Mouse (Mus musculus): ENCODE measurements at regions not wholly inside any gene's neighbourhood (a gene's known extent, or its start where the extent isn't known, plus 50 kb on each side); places are given as distances from the start of the nearest gene placed in this dataset.

DNA sequence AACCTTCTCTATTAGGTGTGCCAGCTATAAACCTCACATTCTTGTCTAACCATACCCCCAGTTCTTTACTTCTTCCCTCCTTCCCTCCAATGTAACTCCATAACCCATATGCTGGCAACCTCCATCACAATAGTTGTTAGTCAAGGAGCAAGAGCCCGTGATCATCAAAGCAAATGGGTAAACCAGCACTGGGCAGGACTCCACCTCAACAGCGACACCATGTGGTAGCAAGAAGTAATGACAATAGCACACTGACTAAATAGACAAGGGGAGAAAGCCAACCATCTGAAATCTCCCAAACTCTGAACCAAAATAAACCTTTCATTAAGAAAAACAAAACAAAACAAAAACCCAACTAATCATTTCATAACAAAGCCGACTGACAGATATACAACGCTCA lies 297.8 kb downstream of the Psat1 start:
- DNase-seq (ENCODE audit: low spot score in 2 of 2) = peak in 1 of 2 experiments; percentile 19

DNA sequence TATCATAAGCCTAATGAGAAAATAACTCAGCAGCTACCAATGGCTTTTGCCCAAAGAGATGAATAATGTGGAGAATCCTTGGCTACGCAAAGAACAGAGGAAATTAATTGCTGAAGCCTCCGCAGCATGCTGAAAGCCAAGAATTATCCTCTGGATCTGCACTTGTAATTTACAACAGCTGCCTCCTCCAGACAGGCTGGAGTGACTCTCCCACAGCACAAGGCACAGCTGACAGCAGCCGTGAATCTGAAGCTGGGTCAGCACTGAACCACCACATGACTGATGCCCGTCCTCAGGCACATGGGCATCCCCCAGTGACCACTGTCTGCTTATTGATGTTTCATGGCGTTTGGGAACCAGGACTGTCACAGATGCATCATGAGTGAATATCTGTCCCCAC lies 299.8 kb downstream of the Psat1 start:
- no peak for DNase-seq (ENCODE audit: low spot score in 2 of 2)

DNA sequence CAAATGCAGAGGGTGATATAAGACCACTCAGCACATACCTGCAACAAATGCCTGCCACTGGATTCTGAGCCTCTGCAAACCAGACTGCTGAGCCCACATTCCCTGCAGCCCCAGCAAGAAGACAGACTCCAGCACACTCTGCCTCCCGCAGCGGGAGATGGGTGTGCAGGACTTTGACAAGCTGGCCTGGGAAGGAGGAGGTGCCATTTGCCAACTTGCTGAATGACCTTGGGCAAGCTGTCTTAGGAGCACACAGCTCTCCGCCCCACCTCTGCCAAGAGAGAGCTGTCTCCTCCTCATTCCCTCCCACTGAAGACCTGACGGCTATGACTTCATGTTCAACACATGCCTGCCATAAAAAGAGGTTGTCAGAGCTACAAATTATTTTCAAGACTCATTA lies 302.4 kb downstream of the Psat1 start:
- no peak for DNase-seq (ENCODE audit: low spot score in 2 of 2)

DNA sequence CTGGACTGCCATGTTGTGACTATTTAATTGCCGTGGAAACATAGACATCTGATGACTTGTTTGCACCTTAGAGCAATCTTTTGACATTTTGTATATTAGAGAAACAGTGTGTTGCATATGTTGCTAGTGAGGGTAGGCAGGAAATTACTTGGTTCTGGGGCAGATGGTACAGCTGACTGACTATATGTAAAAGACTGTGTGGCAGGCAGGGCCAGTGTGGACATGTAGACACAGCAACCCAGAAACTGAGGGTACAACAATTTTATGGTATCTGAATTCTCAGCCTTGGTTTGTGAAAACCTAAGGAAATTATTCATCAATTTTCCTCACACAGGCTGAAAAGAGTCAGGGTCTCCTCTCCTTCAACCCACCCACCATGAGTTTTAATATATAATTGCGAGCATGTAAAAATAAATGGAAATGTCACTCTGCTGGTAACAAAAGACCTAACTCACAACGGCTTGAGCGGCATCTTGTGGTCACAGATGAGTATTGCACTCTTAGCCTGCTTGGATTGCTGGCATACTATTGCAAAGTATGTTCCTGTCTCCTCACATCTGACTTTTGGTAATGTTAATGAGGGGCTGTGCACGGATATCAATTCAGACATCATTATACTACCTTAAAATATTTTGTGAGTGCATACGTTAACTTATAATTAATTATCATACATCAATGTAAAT lies 329.8 kb downstream of the Psat1 start:
- DNase-seq (ENCODE audit: low spot score in 2 of 2) = peak in 1 of 2 experiments; percentile 11

DNA sequence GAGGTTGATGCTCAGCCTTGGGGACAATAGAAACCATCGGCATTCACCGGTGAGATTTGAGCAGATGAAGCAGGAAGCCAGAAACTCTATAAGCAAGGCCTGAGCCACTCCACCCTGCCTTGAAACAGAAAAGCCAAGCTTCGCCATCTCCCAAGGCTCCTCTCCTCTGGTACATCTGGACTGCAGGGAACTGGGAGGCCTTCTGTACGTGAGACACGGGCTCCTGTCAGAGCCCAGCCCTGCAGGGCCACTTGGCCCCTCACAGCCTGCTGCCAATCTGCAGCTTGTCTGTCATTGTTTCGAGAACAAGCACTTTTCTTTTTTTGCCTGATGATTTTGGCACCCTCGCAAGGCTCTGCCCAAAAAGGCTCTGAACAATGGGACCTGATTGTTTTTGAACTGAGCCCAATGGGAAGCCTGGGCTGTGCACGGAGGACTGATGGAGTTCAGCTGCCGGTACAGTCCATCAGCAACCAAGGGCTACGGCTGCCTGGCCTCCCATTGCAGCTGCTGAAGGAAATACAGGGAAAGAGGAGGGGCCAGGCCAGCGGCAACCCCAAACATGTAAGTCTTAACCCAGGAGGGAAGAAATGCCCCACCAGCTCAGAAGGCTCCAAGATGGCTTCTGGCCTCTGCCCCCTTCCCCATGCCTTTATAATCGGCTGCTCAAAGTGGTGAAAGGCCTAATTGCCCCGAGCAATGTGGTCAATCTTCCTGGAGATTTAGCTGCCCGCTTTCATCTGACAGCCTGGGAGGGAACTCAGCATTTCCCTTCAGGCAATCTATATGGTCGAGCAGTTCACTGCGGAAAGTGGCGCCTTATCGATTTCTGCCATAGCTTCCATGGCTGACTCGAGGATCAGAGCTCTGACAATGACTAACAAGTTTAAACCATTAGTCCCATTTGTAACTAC lies 332.2 kb downstream of the Psat1 start:
- DNase-seq (ENCODE audit: low spot score in 2 of 2) = no peak

DNA sequence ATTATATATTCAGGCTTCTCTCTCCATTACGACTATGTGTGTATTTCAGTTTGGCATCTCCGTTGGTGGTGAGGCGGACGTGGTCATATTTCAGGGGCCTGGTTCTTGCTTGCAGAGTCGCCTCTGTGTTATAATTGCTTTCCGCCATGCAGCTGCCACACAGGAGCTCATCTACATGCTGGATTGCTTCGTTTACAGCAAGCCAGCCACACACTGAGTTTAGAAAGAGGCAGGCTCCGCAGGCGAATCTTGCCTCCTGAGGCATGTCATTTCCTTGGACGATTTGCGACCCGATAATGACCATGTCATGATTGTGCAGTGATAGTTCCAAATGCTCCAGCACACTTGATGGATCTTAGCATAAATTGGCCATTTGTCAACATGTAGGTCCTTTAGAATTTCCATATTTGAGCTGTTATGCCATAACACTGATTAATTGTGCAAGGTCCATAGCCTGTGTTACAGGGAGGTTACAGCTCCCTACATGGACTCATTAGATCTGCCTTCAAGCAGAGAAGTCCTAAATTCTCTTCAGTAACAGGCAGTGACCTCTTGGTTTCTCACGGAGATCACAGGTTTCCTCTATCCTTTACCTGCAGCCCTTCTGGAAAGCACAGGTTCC lies 335.9 kb downstream of the Psat1 start:
- no peak for DNase-seq (ENCODE audit: low spot score in 2 of 2)

DNA sequence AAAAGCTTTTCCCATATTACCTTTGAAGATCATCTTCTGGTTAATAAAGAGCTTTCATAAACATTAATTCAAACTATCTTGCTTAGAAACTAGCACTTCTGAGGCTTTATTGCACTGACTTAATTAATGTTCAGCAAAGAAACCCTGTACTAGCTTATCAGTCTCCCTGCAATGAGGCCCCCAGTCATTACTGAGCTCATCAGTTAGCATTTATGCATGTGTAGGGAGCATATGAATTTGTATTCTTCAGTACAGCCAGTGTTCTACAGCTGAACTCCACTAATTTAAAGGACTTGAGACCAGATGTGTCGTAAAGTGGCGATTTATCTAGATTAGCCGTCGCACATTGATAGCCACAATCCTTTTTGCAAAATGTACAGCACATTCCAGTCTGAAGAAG lies 340.7 kb downstream of the Psat1 start:
- DNase-seq (ENCODE audit: low spot score in 2 of 2) = no peak

DNA sequence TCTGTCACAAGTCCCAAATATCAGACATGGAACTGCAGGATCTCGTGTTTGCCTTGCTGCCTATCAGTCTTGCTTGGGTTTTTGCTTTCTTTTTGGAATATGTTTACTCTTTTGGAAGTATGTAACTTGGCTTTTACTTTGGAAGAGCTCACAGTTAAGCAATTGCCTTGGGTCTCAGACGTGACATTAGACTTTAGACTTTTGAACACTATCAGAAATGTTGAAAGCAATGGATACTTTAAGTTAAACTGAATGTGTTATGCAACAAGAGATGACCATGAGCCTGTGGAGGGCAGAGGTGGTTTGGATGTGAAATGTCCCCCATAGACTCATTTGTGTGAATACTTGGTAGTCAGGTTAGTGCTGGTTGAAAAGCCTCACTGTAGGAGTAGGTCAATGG lies 354.3 kb downstream of the Psat1 start:
- DNase-seq (ENCODE audit: low spot score in 2 of 2) = no peak

DNA sequence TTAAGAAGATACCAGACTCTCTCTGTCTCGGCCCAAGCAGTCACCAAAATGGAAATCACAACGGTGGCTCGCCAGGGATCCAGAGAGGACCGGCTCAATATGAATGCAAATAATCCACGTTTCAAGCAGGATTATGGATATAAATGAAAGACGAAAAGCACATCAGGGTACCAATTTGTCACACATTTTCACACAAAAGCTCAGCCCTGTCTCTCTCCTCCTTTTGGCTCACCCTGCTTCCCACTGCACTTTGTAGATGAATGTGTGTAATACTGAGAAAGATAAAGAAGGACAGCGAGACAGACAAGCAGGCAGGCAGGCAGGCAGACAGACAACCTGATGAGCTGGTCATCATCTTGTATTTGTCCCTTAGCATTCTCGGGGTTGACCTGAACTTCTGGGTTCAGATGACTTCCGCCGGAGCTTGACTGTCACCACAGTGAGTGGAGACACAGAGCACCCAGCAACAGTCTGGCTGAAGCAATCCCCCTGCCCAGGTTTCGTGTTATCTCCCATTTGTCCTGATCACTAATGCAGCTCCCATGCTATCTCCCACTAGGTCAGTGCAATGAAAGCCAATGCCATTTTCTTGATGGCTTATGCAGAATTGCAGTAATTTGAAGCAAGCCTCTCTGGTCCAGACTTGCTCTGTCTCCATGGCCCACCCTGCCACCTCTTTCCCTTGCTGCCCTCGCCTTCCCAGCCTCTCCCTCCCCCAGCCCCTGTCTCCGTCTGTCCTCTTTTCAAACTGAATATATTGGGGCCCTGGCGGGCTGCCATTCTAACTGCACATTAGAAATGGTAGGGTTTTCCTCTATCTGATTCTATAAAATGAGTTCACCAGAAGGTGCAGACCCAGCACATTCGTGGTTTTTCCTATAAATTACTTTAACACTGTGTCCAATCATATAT lies 363.1 kb downstream of the Psat1 start:
- no peak for DNase-seq (ENCODE audit: low spot score in 2 of 2)

DNA sequence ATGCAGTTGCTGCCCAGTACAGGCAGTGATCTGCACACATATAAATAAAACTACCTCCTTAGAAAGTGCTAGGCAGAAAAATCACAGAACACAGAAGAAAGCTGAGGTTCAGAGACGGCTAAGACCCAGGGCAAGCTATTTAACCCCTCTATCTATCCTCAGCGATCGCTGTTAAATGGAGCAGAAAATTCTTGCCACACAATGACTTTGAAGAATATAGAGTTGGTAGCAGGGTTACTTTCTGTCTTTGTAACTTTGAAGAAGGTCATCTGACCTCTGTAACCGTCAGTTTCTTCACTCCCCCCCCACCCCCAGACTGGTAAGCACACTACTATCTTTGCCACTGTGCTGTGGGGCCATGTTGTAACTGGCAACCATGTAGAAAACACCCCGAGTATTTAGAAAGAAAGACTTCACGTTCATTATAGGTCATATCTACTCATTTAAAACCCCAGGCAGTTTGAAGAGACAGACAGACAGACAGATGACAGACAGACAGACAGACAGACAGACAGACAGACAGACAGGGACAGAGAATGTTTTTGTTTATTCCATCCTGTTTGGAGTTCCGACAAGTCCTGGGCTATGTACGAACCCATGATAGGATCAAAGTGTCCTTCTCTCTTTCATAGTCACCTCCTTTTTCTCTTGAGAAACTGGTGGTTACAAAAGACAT lies 363.9 kb downstream of the Psat1 start:
- DNase-seq (ENCODE audit: low spot score in 2 of 2) = no peak

DNA sequence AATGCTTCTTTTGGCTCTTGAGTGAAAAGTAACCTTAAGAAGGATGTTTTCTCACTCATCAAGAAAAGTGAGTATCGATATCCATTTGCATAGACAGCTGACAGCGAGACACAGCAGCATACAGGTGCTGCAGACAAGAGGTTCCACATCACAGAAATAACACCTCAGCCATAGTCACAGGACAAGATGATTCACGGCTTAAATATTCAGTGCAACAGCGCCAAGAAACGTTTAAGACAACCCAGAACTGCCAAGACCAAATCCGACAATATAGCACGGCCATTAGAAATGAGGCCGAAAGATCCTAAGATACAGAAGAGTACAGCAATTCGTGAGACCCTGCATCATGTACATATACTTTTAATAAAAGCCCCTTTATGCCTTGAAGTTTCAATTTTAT lies 375.9 kb downstream of the Psat1 start:
- DNase-seq (ENCODE audit: low spot score in 2 of 2) = no peak

DNA sequence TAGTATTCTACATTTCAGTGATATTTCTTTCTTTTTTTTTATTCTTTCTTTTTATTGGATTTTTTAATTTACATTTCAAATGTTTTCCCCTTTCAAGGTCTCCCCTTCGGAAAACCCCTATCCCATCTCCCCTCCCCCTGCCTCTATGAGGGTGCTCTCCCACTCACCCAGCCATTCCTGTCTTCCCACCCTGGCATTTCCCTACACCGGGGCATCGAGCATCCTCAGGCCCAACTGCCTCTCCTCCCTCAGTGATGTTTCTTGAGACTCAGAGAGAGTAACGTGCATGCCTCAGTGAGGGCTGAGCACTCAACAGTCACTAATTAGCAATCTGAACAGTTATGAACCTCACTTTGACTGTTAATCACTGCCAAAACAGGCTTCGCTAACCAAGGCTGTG lies 385.6 kb downstream of the Psat1 start:
- no peak for DNase-seq (ENCODE audit: low spot score in 2 of 2)

DNA sequence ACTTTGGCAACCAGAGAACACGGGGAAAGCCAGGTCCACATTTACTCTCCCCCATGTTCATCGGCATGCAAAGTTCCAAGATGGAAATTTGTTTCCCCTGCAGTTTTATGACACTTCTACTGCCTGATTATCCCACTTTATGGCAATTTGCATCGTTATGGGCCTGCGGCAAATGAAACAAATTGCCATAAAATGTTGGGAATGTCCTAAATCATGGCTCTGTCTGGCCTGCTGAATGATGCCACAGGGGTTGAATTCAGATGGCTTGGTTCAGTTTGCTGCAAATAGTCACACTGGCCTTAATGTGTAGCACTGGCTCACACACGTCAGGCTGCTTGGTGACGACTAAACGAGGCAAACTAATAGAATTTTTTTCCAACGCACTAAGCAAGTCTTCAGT lies 393.2 kb downstream of the Psat1 start:
- DNase-seq (ENCODE audit: low spot score in 2 of 2) = no peak

DNA sequence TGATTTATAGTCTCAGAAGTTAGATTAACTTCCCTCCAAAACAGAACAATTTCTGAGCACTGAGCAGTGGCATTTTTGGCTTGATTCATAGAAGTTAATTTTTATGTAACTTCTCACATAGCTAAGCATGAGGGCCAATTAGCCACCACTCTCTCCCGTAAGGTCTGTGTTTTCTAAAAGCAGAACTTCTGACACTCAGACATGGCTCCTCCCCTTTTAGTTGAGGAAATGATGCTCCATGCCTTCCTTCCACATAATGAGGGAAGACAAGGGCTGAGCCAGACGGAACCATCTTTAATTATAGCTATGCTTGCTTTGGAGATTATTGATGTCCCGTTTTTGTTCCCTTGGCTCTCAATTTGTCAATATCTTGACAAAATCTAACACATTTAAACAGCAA lies 429.3 kb downstream of the Psat1 start:
- no peak for DNase-seq (ENCODE audit: low spot score in 2 of 2)

DNA sequence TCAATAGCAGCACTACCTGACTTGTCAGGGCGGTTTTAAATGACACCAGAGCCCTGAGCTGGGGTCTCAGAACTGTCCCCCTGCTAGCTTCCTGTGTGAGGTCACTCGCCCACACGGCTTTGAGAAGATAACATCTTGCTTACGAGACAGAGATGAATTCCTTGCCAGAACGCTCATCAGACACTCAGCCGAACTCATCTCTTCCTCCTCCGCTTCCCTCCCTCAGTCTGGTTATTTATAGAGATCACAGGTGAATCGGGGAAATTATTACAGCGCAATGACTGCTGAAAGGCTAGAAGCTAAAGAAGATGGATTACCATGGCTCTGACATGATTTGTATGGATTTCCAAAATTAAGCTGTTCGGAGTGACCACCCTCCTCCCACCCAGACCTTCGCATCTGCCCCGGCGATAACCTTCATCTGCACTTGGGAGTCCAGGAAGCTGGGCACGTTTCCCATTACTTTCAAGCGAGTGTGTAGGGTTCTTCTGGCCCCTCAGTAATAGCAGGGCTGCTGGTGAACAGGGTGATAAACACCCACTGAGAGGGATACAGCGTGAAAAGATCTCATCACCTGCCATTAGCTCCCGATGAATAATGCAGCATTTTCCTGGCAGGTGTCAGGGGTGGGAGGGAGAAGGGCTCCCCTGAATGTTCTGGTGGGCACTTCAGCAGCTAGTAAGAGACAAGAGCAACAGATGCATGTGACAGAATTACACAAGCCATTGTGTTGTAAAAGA lies 430.4 kb downstream of the Psat1 start:
- DNase-seq (ENCODE audit: low spot score in 2 of 2) = no peak

DNA sequence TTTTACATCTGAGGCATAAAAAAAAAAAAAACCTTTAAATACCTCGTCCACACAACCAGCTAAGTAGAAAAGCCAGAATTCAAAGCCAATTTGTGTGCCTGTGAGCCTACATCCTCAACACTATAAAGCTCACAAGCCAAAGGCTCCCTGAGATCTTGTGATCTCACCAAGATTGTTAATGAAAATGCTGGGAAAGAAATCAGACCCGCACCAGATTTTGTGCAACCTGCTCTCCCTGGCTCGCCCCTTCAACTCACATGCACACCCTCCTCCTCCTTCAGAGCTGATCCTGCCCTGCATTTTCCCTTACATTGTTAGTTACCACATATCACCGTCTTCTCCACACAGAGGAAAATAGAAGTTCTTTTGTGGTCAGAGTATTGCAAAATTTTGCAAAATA lies 433.9 kb downstream of the Psat1 start:
- no peak for DNase-seq (ENCODE audit: low spot score in 2 of 2)

DNA sequence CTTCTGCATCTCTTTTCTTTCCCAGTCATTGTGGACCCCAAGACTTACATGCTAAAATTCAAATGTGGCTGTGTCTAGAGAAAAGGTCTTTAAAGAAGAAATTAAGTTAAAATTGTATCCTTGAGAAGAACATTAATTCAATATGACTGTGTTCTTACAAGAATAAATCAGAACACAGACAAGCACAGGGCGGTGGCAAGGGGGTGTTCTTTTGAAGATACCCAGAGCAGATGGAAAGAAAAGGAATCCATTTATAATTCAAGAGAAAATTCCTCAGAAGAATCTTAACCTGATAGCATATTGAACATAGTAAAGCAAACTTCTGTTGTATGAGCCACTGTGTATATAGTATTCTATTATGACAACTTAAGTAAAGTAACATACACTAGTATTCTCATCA lies 436.7 kb downstream of the Psat1 start:
- DNase-seq (ENCODE audit: low spot score in 2 of 2) = no peak

DNA sequence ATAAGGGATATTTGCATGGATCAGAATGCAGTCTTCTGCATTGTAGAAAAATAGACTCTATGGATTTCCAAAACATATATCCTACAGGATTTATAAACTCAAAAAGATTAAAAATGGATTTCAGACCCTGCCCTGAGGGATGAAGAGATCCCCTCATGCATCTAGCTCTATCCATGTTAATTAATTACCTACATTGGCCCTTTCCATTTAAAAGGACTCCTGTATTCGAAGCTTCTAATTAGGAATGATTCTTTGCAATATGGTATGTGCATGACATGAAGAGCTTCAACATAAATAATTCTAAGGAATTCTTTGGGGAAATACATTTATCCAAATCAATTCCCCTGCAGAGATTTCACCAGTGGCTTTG lies 444.2 kb downstream of the Psat1 start:
- no peak for DNase-seq (ENCODE audit: low spot score in 2 of 2)

DNA sequence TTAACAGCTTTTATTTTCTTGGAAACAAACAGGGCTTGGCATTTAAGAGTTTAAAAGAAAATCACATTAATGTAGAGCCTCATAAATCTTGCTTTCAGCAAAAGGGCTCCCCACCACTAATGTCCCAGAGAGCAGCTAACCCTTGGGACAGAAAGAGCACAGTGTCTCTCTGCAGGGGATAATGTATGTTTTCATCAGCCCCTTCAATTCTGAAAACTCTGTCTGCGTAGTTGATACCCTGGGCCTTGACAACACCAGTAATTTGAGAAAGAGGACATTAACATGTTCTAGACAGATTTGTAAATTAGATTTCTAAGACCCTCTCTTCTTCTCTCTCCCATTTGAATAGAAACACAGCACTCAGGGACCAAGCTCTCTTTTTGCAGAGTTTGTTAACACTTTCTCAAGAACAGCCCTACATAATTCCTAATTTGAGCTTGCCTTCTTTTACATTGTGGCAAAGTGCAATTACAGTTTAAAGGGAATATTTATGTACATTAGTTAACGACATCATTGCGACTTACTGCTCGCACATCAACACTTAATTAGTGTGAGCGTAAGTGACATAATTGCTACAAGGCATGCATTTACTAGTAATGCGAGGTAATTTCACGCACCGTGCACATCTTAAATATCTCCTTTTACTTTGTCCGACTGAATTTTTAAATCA lies 444.7 kb downstream of the Psat1 start:
- DNase-seq (ENCODE audit: low spot score in 2 of 2) = no peak

DNA sequence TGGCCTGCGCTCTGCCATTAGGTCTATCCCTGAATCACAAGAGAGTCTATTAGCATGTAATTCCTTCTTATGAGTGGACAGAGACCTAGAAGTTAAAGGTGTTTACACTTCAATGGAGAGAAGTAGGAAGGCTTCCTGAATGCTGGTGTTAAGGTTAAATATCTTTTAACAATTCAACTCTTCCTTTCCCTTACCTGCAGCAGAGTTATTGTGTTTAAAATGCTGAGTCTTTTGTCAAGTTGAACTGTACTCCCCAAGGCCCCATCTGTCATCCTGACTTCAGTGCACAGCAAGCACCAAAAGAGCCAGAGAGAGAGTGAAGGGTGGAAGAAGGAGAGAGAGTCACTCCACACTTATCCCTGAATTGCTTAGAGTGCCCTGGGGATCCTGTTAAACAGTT lies 451.6 kb downstream of the Psat1 start:
- DNase-seq (ENCODE audit: low spot score in 2 of 2) = no peak

Data from spleen, postnatal 14 days (tissue).